Mouse (Mus musculus) liver, embryonic 16.5 days (tissue): ENCODE measurements around the gene Taf3. TPM values are rescaled to one million over a fixed set of nuclear protein-coding genes. Genes with fewer than 3 reads are reported as not detected.
A peak's percentile ranks its signal among the peaks of the same experiment; 100 is the strongest.

Source experiments
- ATAC-seq: fragments of 200-750 bp; cut with Nextera tagmentation; 2 replicates; pipeline ENCODE4 v1.8.0; 2017; ENCODE audit warnings: low read depth, mild to moderate bottlenecking, moderate number of reproducible peaks, moderate library complexity
- H3K27ac ChIP-seq: fragments of 300-500 bp; sonication (generic); 2 replicates; pipeline ENCODE4 v1.5.1; 2014; ENCODE audit warnings: mild to moderate bottlenecking, low read length
- H3K27me3 ChIP-seq: fragments of 300-500 bp; sonication (generic); 2 replicates; pipeline ENCODE4 v1.6.1; 2014; ENCODE audit warnings: low read depth, low read length, mixed read lengths; ENCODE audit not compliant: control insufficient read depth, insufficient read depth
- H3K36me3 ChIP-seq: fragments of 300-500 bp; sonication (generic); 2 replicates; pipeline ENCODE4 v1.6.1; 2014; ENCODE audit warnings: mild to moderate bottlenecking; ENCODE audit not compliant: control insufficient read depth, insufficient read depth
- H3K4me1 ChIP-seq: fragments of 300-500 bp; sonication (generic); 2 replicates; pipeline ENCODE4 v1.6.1; 2014; ENCODE audit warnings: low read depth, low read length, mixed read lengths; ENCODE audit not compliant: control insufficient read depth
- H3K4me2 ChIP-seq: fragments of 300-500 bp; sonication (generic); 2 replicates; pipeline ENCODE4 v1.6.1; 2014; ENCODE audit warnings: low read depth, low read length, mixed read lengths
- H3K4me3 ChIP-seq: fragments of 300-500 bp; sonication (generic); 2 replicates; pipeline ENCODE4 v1.5.1; 2014; ENCODE audit warnings: low read depth, mild to moderate bottlenecking, low read length
- H3K9ac ChIP-seq: fragments of 300-500 bp; sonication (generic); 2 replicates; pipeline ENCODE4 v1.6.1; 2014; ENCODE audit warnings: low read depth, low read length
- H3K9me3 ChIP-seq: fragments of 300-500 bp; sonication (generic); replicated peaks from 2 replicates; pipeline ENCODE4 v1.6.1; 2016; ENCODE audit warnings: low read length; ENCODE audit not compliant: control insufficient read depth
- WGBS: fragments of 180-500 bp; shearing (Covaris S2); extraction: QIAGEN DNeasy Blood & Tissue Kit; methylation state at CpG from one replicate; pipeline ENCODE4 v1.1.7; 2014; ENCODE audit not compliant: insufficient replicate concordance; 5-methylcytosine and 5-hydroxymethylcytosine counted together
- polyA plus RNA-seq: library from polyadenylated mRNA; unstranded; fragments of >200 nt; fragmentation: Nextera tagmentation; extraction: Ambion mirVana; gene quantifications from 2 replicates; pipeline ENCODE4 v1.2.1, GENCODE M21; 2015

The Taf3 gene
- polyA plus RNA-seq, 1 experiment from 2014 or later, result 5.7 TPM

GRCm38 (mm10) chr2:10029755-10030154 is 18.6 kb downstream of the Taf3 start:
- Histone ChIP-seq H3K27me3 (no peaks in the 10 kb centered on the region), H3K9ac (no peak overlapping the region), H3K4me1 (peaks cover 6% of the 10 kb centered on the region; the same call in 1 of the 2 replicates), H3K4me3 (no peak overlapping the region), H3K36me3 (no peaks in the 10 kb centered on the region), H3K4me2 (no peak overlapping the region), H3K27ac (no peak overlapping the region), H3K9me3 (no peaks in the 10 kb centered on the region)
- no peak for ATAC-seq
- 74% methylated on average over 7 of the region's 7 CpGs for WGBS

GRCm38 (mm10) chr2:10024264-10024663 is 24.1 kb downstream of the Taf3 start:
- ATAC-seq, result no peak
- Histone ChIP-seq H3K4me1 (no peaks in the 10 kb centered on the region), H3K9ac (no peak overlapping the region), H3K36me3 (no peaks in the 10 kb centered on the region), H3K4me2 (no peak overlapping the region), H3K27me3 (no peaks in the 10 kb centered on the region), H3K4me3 (no peak overlapping the region), H3K27ac (no peak overlapping the region), H3K9me3 (no peaks in the 10 kb centered on the region)
- 57% methylated on average over 6 of the region's 6 CpGs for WGBS

DNA sequence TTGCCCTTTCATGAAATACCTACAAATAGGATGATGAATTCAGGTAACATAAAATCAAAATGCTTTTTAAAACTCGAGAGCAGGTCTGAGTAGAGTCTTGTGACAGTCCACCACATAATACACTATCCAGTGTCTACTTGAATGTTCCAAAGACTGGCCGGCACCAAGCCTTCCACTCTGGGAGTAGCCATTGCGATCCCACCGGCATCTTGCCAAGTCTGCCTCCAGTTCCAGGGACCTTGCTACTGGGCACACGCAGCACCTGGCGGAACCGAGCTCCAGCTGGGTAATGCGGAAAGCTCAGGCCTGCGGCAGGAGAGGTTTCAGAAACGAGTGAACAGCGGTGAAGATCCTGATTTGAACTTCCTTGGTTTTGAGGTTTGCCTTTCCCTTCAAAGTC is 27.1 kb downstream of the Taf3 start:
- Histone ChIP-seq H3K4me1 (no peaks in the 10 kb centered on the region), H3K36me3 (no peaks in the 10 kb centered on the region), H3K4me2 (no peak overlapping the region), H3K4me3 (no peak overlapping the region), H3K27me3 (no peaks in the 10 kb centered on the region), H3K9me3 (no peaks in the 10 kb centered on the region), H3K27ac (no peak overlapping the region), H3K9ac (no peak overlapping the region)
- WGBS, result 87% methylated on average over 11 of the region's 11 CpGs
- no peak for ATAC-seq

- Histone ChIP-seq H3K4me2 (no peak overlapping the region), H3K4me3 (no peak overlapping the region), H3K36me3 (no peaks in the 10 kb centered on the region), H3K9me3 (no peaks in the 10 kb centered on the region), H3K9ac (no peak overlapping the region), H3K27ac (no peak overlapping the region), H3K4me1 (no peaks in the 10 kb centered on the region; the same call in 1 of the 2 replicates), H3K27me3 (no peaks in the 10 kb centered on the region)
- WGBS, result 66% methylated on average over 10 of the region's 10 CpGs
- ATAC-seq, result no peak
Measured at GRCm38 (mm10) chr2:10014951-10015635, 33.3 kb downstream of the Taf3 start.

DNA sequence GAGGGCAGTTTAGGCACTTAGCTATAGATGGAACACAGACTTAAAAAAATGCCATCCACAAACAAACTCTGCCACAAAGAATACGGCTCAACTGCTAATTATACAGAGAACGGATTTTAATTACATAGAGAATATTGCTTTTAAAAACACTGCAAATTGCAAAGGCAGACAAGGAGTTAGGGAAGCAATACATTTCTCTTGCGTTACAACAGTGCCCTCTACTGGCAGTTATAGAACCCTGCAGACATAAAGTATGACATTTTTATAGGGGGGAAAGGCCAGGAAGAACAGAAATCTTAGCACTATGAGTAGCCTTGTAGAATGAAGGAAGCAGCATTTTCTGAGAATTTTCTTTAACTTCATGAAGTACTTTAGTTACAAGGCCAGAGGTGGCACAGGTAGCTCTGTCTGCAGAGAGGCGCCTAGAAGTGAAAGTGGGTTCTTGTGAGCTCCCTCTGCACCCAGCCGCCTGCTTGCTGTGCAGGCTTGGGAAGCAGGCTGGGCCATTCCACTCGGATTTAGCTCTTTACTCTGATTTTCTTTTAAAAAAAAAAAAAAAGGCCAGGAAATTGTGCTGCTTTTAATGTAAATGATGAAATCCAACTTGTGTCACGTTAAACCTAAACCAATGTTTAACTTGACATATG is 38.0 kb downstream of the Taf3 start:
- 38% methylated on average over 7 of the region's 7 CpGs for WGBS
- no peaks in the 10 kb centered on the region for H3K27me3 ChIP-seq
- no peaks in the 10 kb centered on the region for H3K36me3 ChIP-seq
- ATAC-seq, result no peak
- no peak overlapping the region for H3K4me3 ChIP-seq
- H3K9ac ChIP-seq, result no peak overlapping the region
- H3K4me2 ChIP-seq, result no peak overlapping the region
- no peak overlapping the region for H3K27ac ChIP-seq
- H3K4me1 ChIP-seq, result peaks cover 7% of the 10 kb centered on the region
- H3K9me3 ChIP-seq, result no peaks in the 10 kb centered on the region

DNA sequence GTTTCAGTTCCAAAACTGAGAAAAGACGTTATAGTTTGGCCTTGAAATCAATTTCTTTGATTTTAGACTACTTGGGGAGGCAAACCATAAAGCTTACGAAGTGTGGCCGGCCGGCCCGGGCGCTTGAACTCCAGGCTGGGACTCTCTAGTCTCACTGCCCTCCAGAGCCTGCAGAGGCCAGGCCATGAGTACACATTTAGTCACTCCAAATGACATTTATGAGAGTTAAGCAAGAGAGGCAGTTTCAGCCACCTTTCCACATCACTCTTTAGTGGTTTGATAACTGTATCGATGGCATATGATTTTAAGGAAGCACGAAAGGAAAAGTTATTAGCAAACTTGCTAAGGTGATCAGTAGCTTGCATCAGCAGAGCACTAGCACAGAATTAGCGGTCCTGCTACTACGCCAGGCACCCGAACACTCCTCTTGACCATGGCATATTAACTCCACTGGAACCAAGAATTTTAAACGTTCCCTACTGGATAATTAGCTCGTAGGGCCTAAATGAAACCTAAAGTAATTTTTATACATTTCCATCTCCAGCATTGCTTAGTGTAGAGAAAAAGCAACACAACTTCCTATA is 38.6 kb downstream of the Taf3 start:
- ATAC-seq, result peak; percentile 51; the same call in 1 of the 2 replicates
- WGBS, result 72% methylated on average over 13 of the region's 13 CpGs
- Histone ChIP-seq H3K4me2 (no peak overlapping the region), H3K36me3 (no peaks in the 10 kb centered on the region), H3K9ac (no peak overlapping the region), H3K4me1 (peaks cover 7% of the 10 kb centered on the region), H3K27ac (no peak overlapping the region), H3K9me3 (no peaks in the 10 kb centered on the region), H3K4me3 (no peak overlapping the region), H3K27me3 (no peaks in the 10 kb centered on the region)

DNA sequence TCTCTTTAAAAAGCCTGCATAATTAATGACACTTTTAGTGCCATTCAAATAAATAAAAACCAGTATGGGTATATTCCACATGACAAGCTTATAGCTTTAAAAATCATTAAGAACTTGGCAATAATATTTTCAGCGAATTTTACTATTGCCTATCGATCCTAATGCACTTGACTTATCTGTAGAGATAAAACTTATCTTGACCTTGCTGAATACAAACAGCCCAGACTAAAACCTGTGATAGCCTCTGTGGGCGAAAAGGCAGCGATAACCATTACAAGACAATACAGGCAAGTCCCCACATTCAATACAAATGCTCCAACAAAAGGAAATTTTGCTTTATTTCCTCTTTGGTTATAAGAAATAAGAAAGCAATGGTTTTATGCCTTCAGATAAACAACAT is 39.8 kb downstream of the Taf3 start:
- ATAC-seq, result 0 out of 2 replicates have a peak, but pooled peaks have one; percentile 27
- Histone ChIP-seq H3K36me3 (no peaks in the 10 kb centered on the region), H3K4me1 (peaks cover 7% of the 10 kb centered on the region), H3K9ac (no peak overlapping the region), H3K27ac (no peak overlapping the region), H3K4me2 (peak overlapping the region; percentile 21), H3K4me3 (no peak overlapping the region), H3K27me3 (no peaks in the 10 kb centered on the region), H3K9me3 (no peaks in the 10 kb centered on the region)
- WGBS, result 21% methylated on average over 4 of the region's 4 CpGs

DNA sequence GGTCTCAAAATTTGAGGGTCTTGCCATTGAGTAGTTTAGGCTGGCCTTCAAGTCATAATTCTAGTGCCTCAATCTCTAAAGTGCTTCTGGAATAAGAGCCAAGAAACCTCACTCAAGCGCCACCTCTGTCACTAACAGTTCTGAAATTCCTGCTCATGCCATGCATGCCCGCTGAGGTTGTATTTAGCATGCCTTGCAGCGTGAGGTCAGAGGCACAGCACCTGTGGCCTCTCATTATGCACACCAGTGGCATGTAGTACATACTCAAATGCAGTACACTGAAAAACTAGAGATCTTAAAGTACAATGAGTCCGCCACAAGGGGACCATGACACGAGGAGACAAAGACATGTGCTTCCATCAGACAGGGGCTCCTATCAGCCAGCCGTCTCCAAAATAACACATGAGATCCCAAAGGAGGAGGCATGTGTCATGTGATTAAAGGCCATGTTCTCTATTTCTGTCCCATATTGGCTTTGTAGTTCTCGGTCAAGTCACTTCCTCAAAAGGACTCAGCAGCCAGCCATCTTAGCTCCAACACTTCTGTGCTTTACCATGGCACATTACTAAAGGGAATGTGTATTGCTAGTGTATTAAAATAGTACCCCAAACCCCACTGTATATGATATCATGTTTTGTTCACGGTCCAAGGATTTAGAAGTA is 43.3 kb downstream of the Taf3 start:
- WGBS, result 79% methylated on average over 8 of the region's 8 CpGs
- H3K36me3 ChIP-seq, result no peaks in the 10 kb centered on the region
- H3K4me2 ChIP-seq, result no peak overlapping the region
- no peaks in the 10 kb centered on the region for H3K9me3 ChIP-seq
- no peak overlapping the region for H3K4me3 ChIP-seq
- H3K9ac ChIP-seq, result no peak overlapping the region
- ATAC-seq, result no peak
- H3K27ac ChIP-seq, result no peak overlapping the region
- no peaks in the 10 kb centered on the region for H3K27me3 ChIP-seq
- H3K4me1 ChIP-seq, result peaks cover 7% of the 10 kb centered on the region

DNA sequence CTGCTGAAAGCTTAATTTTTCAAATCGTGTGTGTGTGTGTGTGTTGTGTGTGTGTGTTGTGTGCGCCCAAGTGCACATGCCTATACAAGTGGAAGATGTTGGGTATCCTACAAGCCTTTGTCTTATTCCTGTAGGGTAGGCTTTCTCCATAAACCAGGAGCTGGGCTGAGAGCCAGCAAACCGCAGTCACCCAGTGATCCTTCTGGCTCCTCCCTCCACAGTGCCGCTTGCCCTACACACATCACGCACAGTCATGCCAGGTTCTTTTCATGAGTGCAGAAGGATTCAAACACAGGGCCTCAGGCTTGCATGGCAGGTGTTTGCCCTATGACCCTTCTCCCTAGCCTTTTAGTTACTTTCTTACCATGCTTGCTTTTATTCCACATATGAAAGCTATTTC is 45.0 kb downstream of the Taf3 start:
- H3K27ac ChIP-seq, result no peak overlapping the region
- ATAC-seq, result no peak
- H3K9ac ChIP-seq, result no peak overlapping the region
- H3K4me3 ChIP-seq, result no peak overlapping the region
- no peak overlapping the region for H3K4me2 ChIP-seq
- no peaks in the 10 kb centered on the region for H3K27me3 ChIP-seq
- no peaks in the 10 kb centered on the region for H3K9me3 ChIP-seq
- 74% methylated on average over 5 of the region's 5 CpGs for WGBS
- H3K36me3 ChIP-seq, result no peaks in the 10 kb centered on the region
- no peaks in the 10 kb centered on the region; the same call in 1 of the 2 replicates for H3K4me1 ChIP-seq
